Mouse (Mus musculus) cortical plate, adult 2 months (tissue): ENCODE measurements around the gene Emc6.

Experiments
- CTCF ChIP-seq: fragments of 200-500 bp; IDR thresholded peaks from 2 replicates; pipeline ENCODE4 v1.5.1; 2011; ENCODE audit warnings: mild to moderate bottlenecking, control low read depth, low read length; ENCODE audit not compliant: insufficient read depth; ENCODE audit errors: extremely low read depth
- POLR2A ChIP-seq: fragments of 200-500 bp; IDR thresholded peaks from 2 replicates; pipeline ENCODE4 v1.6.1; 2011; ENCODE audit warnings: mild to moderate bottlenecking, low read length, control low read depth; ENCODE audit not compliant: insufficient read depth; ENCODE audit errors: extremely low read depth

GRCm38 (mm10) chr11:73194444-73194843 lies 17.6 kb upstream of the Emc6 start:
- TF ChIP-seq POLR2A (no peak), CTCF (no peak)
